Mouse (Mus musculus) stomach, embryonic 16.5 days (tissue): ENCODE measurements around the gene Ugt1a10. TPM values are rescaled to one million over a fixed set of nuclear protein-coding genes. Genes with fewer than 3 reads are reported as not detected.
"Not testable (repeated sequence)": the region's sequence is repeated elsewhere in the genome, so short reads cannot be mapped to it uniquely, and the experiment has no call there.

Experiments
- ATAC-seq: fragments of 200-750 bp; cut with Nextera tagmentation; 2 replicates; pipeline ENCODE4 v1.8.0; 2017; ENCODE audit warnings: moderate number of reproducible peaks, moderate TSS enrichment; ENCODE audit not compliant: insufficient read depth, low FRiP score
- H3K27ac ChIP-seq: fragments of 300-500 bp; sonication (generic); 2 replicates; pipeline ENCODE4 v1.5.1; 2014; ENCODE audit warnings: low read length
- H3K27me3 ChIP-seq: fragments of 300-500 bp; sonication (generic); 2 replicates; pipeline ENCODE4 v1.6.1; 2014; ENCODE audit warnings: low read length, control low read depth, mixed read lengths; ENCODE audit not compliant: control insufficient read depth, insufficient read depth
- H3K36me3 ChIP-seq: fragments of 300-500 bp; sonication (generic); 2 replicates; pipeline ENCODE4 v1.6.1; 2014; ENCODE audit warnings: low read length; ENCODE audit not compliant: control insufficient read depth, insufficient read depth
- H3K4me1 ChIP-seq: fragments of 300-500 bp; sonication (generic); 2 replicates; pipeline ENCODE4 v1.6.1; 2014; ENCODE audit warnings: low read length, control low read depth, mixed read lengths; ENCODE audit not compliant: control insufficient read depth, insufficient read depth
- H3K4me2 ChIP-seq: fragments of 300-500 bp; sonication (generic); 2 replicates; pipeline ENCODE4 v1.6.1; 2014; ENCODE audit warnings: low read depth, low read length, mixed read lengths
- H3K4me3 ChIP-seq: fragments of 300-500 bp; sonication (generic); replicated peaks from 2 replicates; pipeline ENCODE4 v1.5.1; 2014; ENCODE audit warnings: mild to moderate bottlenecking, low read length
- H3K9ac ChIP-seq: fragments of 300-500 bp; sonication (generic); 2 replicates; pipeline ENCODE4 v1.6.1; 2014; ENCODE audit warnings: low read length
- H3K9me3 ChIP-seq: fragments of 300-500 bp; sonication (generic); replicated peaks from 2 replicates; pipeline ENCODE4 v1.6.1; 2016; ENCODE audit warnings: low read length, control low read depth; ENCODE audit not compliant: control insufficient read depth
- WGBS: fragments of 180-500 bp; shearing (Covaris S2); extraction: QIAGEN DNeasy Blood & Tissue Kit; methylation state at CpG from one replicate; pipeline ENCODE4 v1.1.7; 2014; 5-methylcytosine and 5-hydroxymethylcytosine counted together
- polyA plus RNA-seq: library from polyadenylated mRNA; unstranded; fragments of >200 nt; fragmentation: Nextera tagmentation; extraction: Ambion mirVana; gene quantifications from 2 replicates; pipeline ENCODE4 v1.2.1, GENCODE M21; 2015

The Ugt1a10 gene
- polyA plus RNA-seq, 1 experiment from 2014 or later, result not detected

GRCm38 (mm10) chr1:88143966-88144675 is 88.9 kb downstream of the Ugt1a10 start:
- not testable (repeated sequence) for H3K27me3 ChIP-seq, H3K27ac ChIP-seq, ATAC-seq, H3K9me3 ChIP-seq, H3K36me3 ChIP-seq, H3K9ac ChIP-seq, H3K4me1 ChIP-seq, H3K4me3 ChIP-seq, H3K4me2 ChIP-seq
- WGBS, result 2% methylated on average over 5 of the region's 5 CpGs

DNA sequence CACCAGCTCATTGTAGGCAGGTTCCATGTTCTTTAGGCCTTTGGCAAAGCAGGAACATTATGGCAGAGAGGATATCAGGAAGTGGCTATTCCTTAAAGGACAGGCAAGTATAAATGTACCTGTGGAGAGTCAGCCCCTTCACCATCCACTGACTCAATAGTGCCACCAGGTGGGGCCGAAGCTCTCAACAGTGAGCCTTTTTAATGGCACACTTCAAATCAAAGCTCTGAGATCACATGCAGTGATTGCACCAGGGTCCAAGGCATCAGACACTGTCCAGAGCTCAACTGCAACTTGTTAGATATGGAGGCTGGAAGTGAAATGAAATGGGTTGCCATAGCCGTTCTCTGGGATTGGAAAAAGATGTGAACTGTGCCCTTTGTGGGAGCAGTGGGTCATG is 90.1 kb downstream of the Ugt1a10 start:
- ATAC-seq, result not testable (repeated sequence)

DNA sequence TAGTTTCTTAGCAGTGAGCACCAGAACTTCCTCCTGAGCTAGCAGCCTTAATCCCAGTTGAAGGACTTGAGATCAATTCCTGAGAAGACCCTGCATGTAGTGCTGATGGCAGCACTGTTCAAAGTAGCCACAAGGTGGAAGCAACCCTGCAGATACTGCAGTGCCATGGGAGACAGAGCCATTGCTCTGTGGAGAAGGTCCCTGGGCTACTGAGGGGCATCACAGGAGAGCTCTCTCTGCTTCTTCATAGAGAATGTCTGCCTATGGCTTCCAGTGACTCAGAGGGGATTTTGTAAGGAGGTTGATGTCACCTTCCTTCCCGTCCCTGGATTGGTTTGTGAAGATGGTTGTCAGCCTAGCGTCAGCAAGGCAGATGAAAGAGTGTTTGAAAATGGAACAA is 94.9 kb downstream of the Ugt1a10 start:
- ATAC-seq, H3K27me3 ChIP-seq, H3K4me1 ChIP-seq, H3K36me3 ChIP-seq, H3K4me3 ChIP-seq, H3K27ac ChIP-seq, H3K9ac ChIP-seq, H3K9me3 ChIP-seq, H3K4me2 ChIP-seq: not testable (repeated sequence)
- WGBS, result 76% methylated on average over 2 of the region's 2 CpGs

More for the DNA sequence above, 90.1 kb downstream of the Ugt1a10 start:
- H3K9me3 ChIP-seq, H3K9ac ChIP-seq, H3K27me3 ChIP-seq, H3K4me3 ChIP-seq, H3K4me1 ChIP-seq, H3K36me3 ChIP-seq, H3K4me2 ChIP-seq, H3K27ac ChIP-seq: not testable (repeated sequence)
- 66% methylated on average over 2 of the region's 2 CpGs for WGBS

DNA sequence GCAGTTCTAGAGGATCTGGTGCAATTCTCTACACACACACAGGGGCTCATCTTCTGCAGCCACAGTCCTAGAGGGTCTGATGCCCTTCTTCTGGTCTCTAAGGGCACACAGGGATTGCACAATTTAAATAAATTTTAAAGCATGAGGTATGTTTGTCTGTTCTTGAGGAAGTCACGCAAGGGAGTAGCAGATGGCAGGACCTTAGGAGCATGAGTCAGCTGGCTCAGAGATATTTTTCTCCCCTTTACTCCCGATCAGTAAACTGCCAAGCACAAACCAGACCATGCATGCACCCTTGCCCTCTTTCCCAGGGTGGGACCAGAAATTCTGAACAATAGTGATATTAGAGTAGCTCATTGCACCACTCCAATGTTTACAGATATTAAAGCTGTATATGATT is 103.2 kb downstream of the Ugt1a10 start:
- no peaks in the 10 kb centered on the region for H3K4me1 ChIP-seq
- no peaks in the 10 kb centered on the region for H3K9me3 ChIP-seq
- no peak for ATAC-seq
- no peak overlapping the region for H3K27ac ChIP-seq
- H3K27me3 ChIP-seq, result no peaks in the 10 kb centered on the region
- H3K36me3 ChIP-seq, result no peaks in the 10 kb centered on the region
- H3K4me3 ChIP-seq, result no peak overlapping the region
- 51% methylated on average over 2 of the region's 2 CpGs for WGBS
- no peak overlapping the region for H3K9ac ChIP-seq
- H3K4me2 ChIP-seq, result no peak overlapping the region

DNA sequence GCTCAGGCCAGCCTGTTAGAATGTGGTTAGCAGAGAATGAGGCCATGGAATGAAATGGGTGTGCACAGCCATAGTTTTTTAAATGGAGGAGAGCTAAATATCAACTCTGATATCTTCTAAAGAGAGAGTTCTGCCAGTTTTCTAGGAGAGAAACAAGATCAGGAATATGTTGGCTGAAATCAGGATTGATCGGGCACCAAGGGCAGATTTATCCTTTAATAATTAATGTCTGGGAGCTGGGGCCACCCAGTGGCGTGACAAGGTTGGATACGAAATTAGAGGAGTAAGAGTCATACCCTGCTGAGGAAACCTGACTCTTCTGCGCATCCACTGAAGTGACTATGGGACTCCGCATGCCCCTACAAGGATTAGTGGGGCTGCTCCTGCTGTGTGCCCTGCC is 110.5 kb downstream of the Ugt1a10 start, which contains the start of gene Ugt1a5:
Gene Ugt1a5, plus strand, starts transcription at position 302 of the 400 bp plus-strand sequence.
- Histone ChIP-seq H3K4me3 (no peak within 1 kb of the TSS), H3K27me3 (no peaks in the 10 kb centered on the region), H3K4me2 (no peak within 1 kb of the TSS), H3K4me1 (no peaks in the 10 kb centered on the region), H3K9ac (no peak within 1 kb of the TSS), H3K27ac (no peak within 1 kb of the TSS), H3K9me3 (no peaks in the 10 kb centered on the region; the same call in 1 of the 2 replicates), H3K36me3 (no peaks in the 10 kb centered on the region)
- WGBS, result 75% methylated on average over 5 of the region's 5 CpGs
- no peak for ATAC-seq

- H3K9me3 ChIP-seq, H3K36me3 ChIP-seq, H3K9ac ChIP-seq, H3K4me3 ChIP-seq, H3K4me1 ChIP-seq, H3K27me3 ChIP-seq, H3K27ac ChIP-seq, ATAC-seq, H3K4me2 ChIP-seq: not testable (repeated sequence)
- WGBS, result 79% methylated on average over 5 of the region's 7 CpGs
Measured at GRCm38 (mm10) chr1:88172190-88172589, 117.0 kb downstream of the Ugt1a10 start.

- no peak for ATAC-seq
- WGBS, result 71% methylated on average over 1 of the region's 1 CpGs
- no peak overlapping the region for H3K4me3 ChIP-seq
Measured at GRCm38 (mm10) chr1:88179657-88180056, 124.5 kb downstream of the Ugt1a10 start.

GRCm38 (mm10) chr1:88186325-88186935 is 131.2 kb downstream of the Ugt1a10 start:
- Histone ChIP-seq H3K4me3 (no peak overlapping the region), H3K36me3 (no peaks in the 10 kb centered on the region), H3K9ac (no peak overlapping the region), H3K4me2 (no peak overlapping the region), H3K27ac (no peak overlapping the region), H3K9me3 (no peaks in the 10 kb centered on the region; the same call in 1 of the 2 replicates), H3K27me3 (no peaks in the 10 kb centered on the region), H3K4me1 (no peaks in the 10 kb centered on the region)
- WGBS, result 84% methylated on average over 5 of the region's 5 CpGs
- no peak for ATAC-seq

More at GRCm38 (mm10) chr1:88179657-88180056, 124.5 kb downstream of the Ugt1a10 start:
- H3K27ac ChIP-seq, result no peak overlapping the region
- H3K9me3 ChIP-seq, result peaks cover 11% of the 10 kb centered on the region; the same call in 1 of the 2 replicates
- H3K36me3 ChIP-seq, result 0 out of 2 replicates have a peak, but pooled peaks cover 5% of the 10 kb centered on the region
- no peaks in the 10 kb centered on the region for H3K27me3 ChIP-seq
- H3K4me2 ChIP-seq, result no peak overlapping the region
- H3K9ac ChIP-seq, result no peak overlapping the region
- no peaks in the 10 kb centered on the region for H3K4me1 ChIP-seq

GRCm38 (mm10) chr1:88192136-88192535 is 136.9 kb downstream of the Ugt1a10 start:
- WGBS, result 74% methylated on average over 3 of the region's 3 CpGs
- ATAC-seq, result no peak

More at GRCm38 (mm10) chr1:88192136-88192535, 136.9 kb downstream of the Ugt1a10 start:
- Histone ChIP-seq H3K27me3 (no peaks in the 10 kb centered on the region), H3K4me2 (no peak overlapping the region), H3K36me3 (no peaks in the 10 kb centered on the region), H3K27ac (no peak overlapping the region), H3K9ac (no peak overlapping the region), H3K4me3 (no peak overlapping the region), H3K4me1 (no peaks in the 10 kb centered on the region), H3K9me3 (no peaks in the 10 kb centered on the region; the same call in 1 of the 2 replicates)
